Mouse (Mus musculus): ENCODE results near the gene Arvcf.

The Arvcf gene

GRCm38 (mm10) chr16:18388583-18389435 is 40.8 kb downstream of the Arvcf start:
- no peak for DNase-seq (ENCODE audit: low spot score in 2 of 2)

- no peak for DNase-seq (ENCODE audit: low spot score in 2 of 2)
Observed at GRCm38 (mm10) chr16:18390399-18390798, 42.4 kb downstream of the Arvcf start.

- DNase-seq (ENCODE audit: low spot score in 2 of 2), result no peak
Observed at GRCm38 (mm10) chr16:18391127-18391526, 43.1 kb downstream of the Arvcf start.

GRCm38 (mm10) chr16:18391728-18392127 is 43.7 kb downstream of the Arvcf start:
- DNase-seq (ENCODE audit: low spot score in 2 of 2), result no peak

GRCm38 (mm10) chr16:18392469-18393426 is 44.8 kb downstream of the Arvcf start:
- DNase-seq (ENCODE audit: low spot score in 2 of 2), result peak; percentile 82 to 88

GRCm38 (mm10) chr16:18393595-18393994 is 45.6 kb downstream of the Arvcf start:
- no peak for DNase-seq (ENCODE audit: low spot score in 2 of 2)

- DNase-seq (ENCODE audit: low spot score in 2 of 2), result no peak
Observed at GRCm38 (mm10) chr16:18394056-18394455, 46.1 kb downstream of the Arvcf start.

- DNase-seq (ENCODE audit: low spot score in 2 of 2), result no peak
Observed at GRCm38 (mm10) chr16:18394777-18395619, 47.0 kb downstream of the Arvcf start.

- DNase-seq (ENCODE audit: low spot score in 2 of 2), result no peak
Observed at GRCm38 (mm10) chr16:18395620-18396036, 47.6 kb downstream of the Arvcf start.

GRCm38 (mm10) chr16:18396201-18396600 is 48.2 kb downstream of the Arvcf start:
- DNase-seq (ENCODE audit: low spot score in 2 of 2), result peak; percentile 54 to 68

GRCm38 (mm10) chr16:18396791-18397621 is 49.0 kb downstream of the Arvcf start:
- no peak for DNase-seq (ENCODE audit: low spot score in 2 of 2)

- no peak for DNase-seq (ENCODE audit: low spot score in 2 of 2)
Observed at GRCm38 (mm10) chr16:18400028-18400427, 52.0 kb downstream of the Arvcf start.

GRCm38 (mm10) chr16:18400472-18401216 is 52.7 kb downstream of the Arvcf start:
- DNase-seq (ENCODE audit: low spot score in 2 of 2), result no peak

- no peak for DNase-seq (ENCODE audit: low spot score in 2 of 2)
Observed at GRCm38 (mm10) chr16:18403285-18403684, 55.3 kb downstream of the Arvcf start.

- no peak for DNase-seq (ENCODE audit: low spot score in 2 of 2)
Observed at GRCm38 (mm10) chr16:18405091-18405854, 57.3 kb downstream of the Arvcf start.

- no peak for DNase-seq (ENCODE audit: low spot score in 2 of 2)
Observed at GRCm38 (mm10) chr16:18405876-18406275, 57.9 kb downstream of the Arvcf start.

GRCm38 (mm10) chr16:18406293-18406692 is 58.3 kb downstream of the Arvcf start:
- peak in 1 of 2 experiments; percentile 57 for DNase-seq (ENCODE audit: low spot score in 2 of 2)

GRCm38 (mm10) chr16:18407912-18408311 is 59.9 kb downstream of the Arvcf start:
- DNase-seq (ENCODE audit: low spot score in 2 of 2), result no peak

GRCm38 (mm10) chr16:18409776-18410175 is 61.8 kb downstream of the Arvcf start:
- DNase-seq (ENCODE audit: low spot score in 2 of 2), result no peak

All from urinary bladder, postnatal 36 days (tissue).